Mouse (Mus musculus) forebrain, embryonic 11.5 days (tissue): Measurements from ENCODE around the gene Cd55b. TPM values are rescaled to one million over a fixed set of nuclear protein-coding genes. Genes with fewer than 3 reads are reported as not detected.
A peak's percentile ranks its signal among the peaks of the same experiment; 100 is the strongest.
"Not testable (repeated sequence)": the region's sequence is repeated elsewhere in the genome, so short reads cannot be mapped to it uniquely, and the experiment has no call there.

Source experiments
- ATAC-seq: fragments of 200-750 bp; cut with Nextera tagmentation; replicated peaks from 2 replicates; pipeline ENCODE4 v1.8.0; 2017; ENCODE audit warnings: moderate TSS enrichment; ENCODE audit not compliant: low FRiP score
- DNase-seq: peaks from one replicate; pipeline ENCODE4 v3.0.0-alpha.2; 2017; ENCODE audit warnings: low spot score
- H3K27ac ChIP-seq: fragments of 300-500 bp; sonication (generic); 2 replicates; pipeline ENCODE4 v1.5.1; 2014; ENCODE audit warnings: low read depth, low read length
- H3K27me3 ChIP-seq: fragments of 300-500 bp; sonication (generic); 2 replicates; pipeline ENCODE4 v1.6.1; 2014; ENCODE audit warnings: mild to moderate bottlenecking, low read length, mixed read lengths; ENCODE audit not compliant: control insufficient read depth, insufficient read depth
- H3K36me3 ChIP-seq: fragments of 300-500 bp; sonication (generic); 2 replicates; pipeline ENCODE4 v1.6.1; 2014; ENCODE audit warnings: mild to moderate bottlenecking, low read length, moderate library complexity, mixed read lengths; ENCODE audit not compliant: control insufficient read depth, insufficient read depth
- H3K4me1 ChIP-seq: fragments of 300-500 bp; sonication (generic); replicated peaks from 2 replicates; pipeline ENCODE4 v1.6.1; 2014; ENCODE audit warnings: low read length, mixed read lengths; ENCODE audit not compliant: control insufficient read depth, insufficient read depth
- H3K4me2 ChIP-seq: fragments of 300-500 bp; sonication (generic); 2 replicates; pipeline ENCODE4 v1.6.1; 2014; ENCODE audit warnings: low read depth, mild to moderate bottlenecking, low read length, moderate library complexity, mixed read lengths; ENCODE audit not compliant: severe bottlenecking
- H3K4me3 ChIP-seq: fragments of 300-500 bp; sonication (generic); 2 replicates; pipeline ENCODE4 v1.5.1; 2014; ENCODE audit warnings: low read depth, low read length
- H3K9ac ChIP-seq: fragments of 300-500 bp; sonication (generic); 2 replicates; pipeline ENCODE4 v1.6.1; 2014; ENCODE audit warnings: low read length
- H3K9me3 ChIP-seq: fragments of 300-500 bp; sonication (generic); 2 replicates; pipeline ENCODE4 v1.6.1; 2016; ENCODE audit warnings: low read length, mixed read lengths; ENCODE audit not compliant: control insufficient read depth
- WGBS: fragments of 180-500 bp; shearing (Covaris S2); extraction: QIAGEN DNeasy Blood & Tissue Kit; methylation state at CpG from one replicate; pipeline ENCODE4 v1.1.7; 2014; 5-methylcytosine and 5-hydroxymethylcytosine counted together
- polyA plus RNA-seq: library from polyadenylated mRNA; unstranded; fragments of >200 nt; fragmentation: Nextera tagmentation; extraction: Ambion mirVana; gene quantifications from 2 replicates; pipeline ENCODE4 v1.2.1, GENCODE M21; 2014

Gene Cd55b
- polyA plus RNA-seq, 1 experiment from 2014 or later, result not detected

- not testable (repeated sequence) for H3K9ac ChIP-seq, H3K27ac ChIP-seq, ATAC-seq, H3K27me3 ChIP-seq, H3K4me2 ChIP-seq, H3K36me3 ChIP-seq, DNase-seq, H3K4me1 ChIP-seq, H3K9me3 ChIP-seq, H3K4me3 ChIP-seq
Observed at GRCm38 (mm10) chr1:130428667-130429066, 5.9 kb upstream of the Cd55b start.

- not testable (repeated sequence) for H3K36me3 ChIP-seq
- WGBS, result 79% methylated on average over 3 of the region's 3 CpGs
Observed at GRCm38 (mm10) chr1:130427175-130427853, 4.5 kb upstream of the Cd55b start.

GRCm38 (mm10) chr1:130422033-130422432, 776 bp downstream of the Cd55b start:
- not testable (repeated sequence) for H3K27ac ChIP-seq, H3K4me1 ChIP-seq, H3K27me3 ChIP-seq, H3K4me2 ChIP-seq, H3K4me3 ChIP-seq, H3K9ac ChIP-seq, H3K9me3 ChIP-seq, DNase-seq, H3K36me3 ChIP-seq
- WGBS, result no CpG with 5 or more reads among the region's 6 CpGs
- ATAC-seq, result 0 out of 2 replicates have a peak, but pooled peaks have one; percentile 7

More at GRCm38 (mm10) chr1:130427175-130427853, 4.5 kb upstream of the Cd55b start:
- not testable (repeated sequence) for H3K4me1 ChIP-seq, H3K9ac ChIP-seq, H3K27me3 ChIP-seq, H3K27ac ChIP-seq, H3K9me3 ChIP-seq, H3K4me3 ChIP-seq, ATAC-seq, H3K4me2 ChIP-seq, DNase-seq

- not testable (repeated sequence) for H3K4me3 ChIP-seq, H3K4me2 ChIP-seq, H3K9me3 ChIP-seq, H3K9ac ChIP-seq, H3K4me1 ChIP-seq, H3K36me3 ChIP-seq, ATAC-seq, H3K27me3 ChIP-seq, H3K27ac ChIP-seq, DNase-seq
Observed at GRCm38 (mm10) chr1:130397109-130397508, 25.7 kb downstream of the Cd55b start.

- not testable (repeated sequence) for H3K4me3 ChIP-seq, DNase-seq, H3K9me3 ChIP-seq, H3K4me1 ChIP-seq, H3K9ac ChIP-seq, H3K36me3 ChIP-seq, H3K4me2 ChIP-seq, H3K27me3 ChIP-seq, ATAC-seq, H3K27ac ChIP-seq
Observed at GRCm38 (mm10) chr1:130387282-130387681, 35.5 kb downstream of the Cd55b start.

- Histone ChIP-seq H3K9ac (no peak overlapping the region), H3K27me3 (no peaks in the 10 kb centered on the region), H3K4me2 (no peak overlapping the region), H3K9me3 (no peaks in the 10 kb centered on the region), H3K4me1 (no peaks in the 10 kb centered on the region), H3K4me3 (no peak overlapping the region), H3K27ac (no peak overlapping the region), H3K36me3 (no peaks in the 10 kb centered on the region)
- ATAC-seq (no peak), DNase-seq (no peak)
- WGBS, result 93% methylated on average over 14 of the region's 14 CpGs
Observed at GRCm38 (mm10) chr1:130377726-130378429, 44.9 kb downstream of the Cd55b start.

GRCm38 (mm10) chr1:130374173-130374785, 48.5 kb downstream of the Cd55b start:
- no peaks in the 10 kb centered on the region for H3K9me3 ChIP-seq
- no peak overlapping the region for H3K27ac ChIP-seq
- 78% methylated on average over 3 of the region's 3 CpGs for WGBS
- ATAC-seq (no peak), DNase-seq (no peak)
- no peaks in the 10 kb centered on the region for H3K27me3 ChIP-seq
- no peak overlapping the region for H3K4me2 ChIP-seq
- H3K4me1 ChIP-seq, result no peaks in the 10 kb centered on the region
- H3K9ac ChIP-seq, result no peak overlapping the region
- H3K36me3 ChIP-seq, result no peaks in the 10 kb centered on the region
- no peak overlapping the region for H3K4me3 ChIP-seq

- Histone ChIP-seq H3K4me1 (no peaks in the 10 kb centered on the region), H3K4me2 (no peak overlapping the region), H3K9ac (no peak overlapping the region), H3K4me3 (no peak overlapping the region), H3K36me3 (no peaks in the 10 kb centered on the region), H3K27me3 (no peaks in the 10 kb centered on the region), H3K9me3 (no peaks in the 10 kb centered on the region), H3K27ac (no peak overlapping the region)
- ATAC-seq (no peak), DNase-seq (no peak)
- 27% methylated on average over 2 of the region's 2 CpGs for WGBS
Observed at GRCm38 (mm10) chr1:130373398-130374083, 49.3 kb downstream of the Cd55b start.
